In genomic region chr17:83283328-83283727, GRCm38 (mm10) we compare ENCODE assay signal across 15 mouse cellular contexts.
"Had no signal": no experiment of that assay in that cellular context is flagged by ENCODE, and none has a peak within 500 bp of the region (broad histone marks: within the 10 kb centered on the region; RNA-seq: fewer than 3 reads in every experiment).

No protein-coding gene starts in this region.

- H3K4me2 ChIP-seq: neural tube, embryonic 13.5 days; neural tube, embryonic 15.5 days; stomach, embryonic 15.5 days had no signal

- H3K9ac ChIP-seq: neural tube, embryonic 13.5 days; neural tube, embryonic 15.5 days; stomach, embryonic 15.5 days had no signal

- H3K4me3 ChIP-seq: neural tube, embryonic 13.5 days; neural tube, embryonic 15.5 days; stomach, embryonic 15.5 days had no signal

- H3K9me3 ChIP-seq: neural tube, embryonic 13.5 days; neural tube, embryonic 15.5 days; stomach, embryonic 15.5 days had no signal

- H3K36me3 ChIP-seq: neural tube, embryonic 13.5 days; neural tube, embryonic 15.5 days; stomach, embryonic 15.5 days had no signal

- H3K27ac ChIP-seq: neural tube, embryonic 13.5 days; neural tube, embryonic 15.5 days; stomach, embryonic 15.5 days had no signal

- H3K27me3 ChIP-seq: neural tube, embryonic 13.5 days; neural tube, embryonic 15.5 days; stomach, embryonic 15.5 days had no signal

- DNase-seq: retina, postnatal 1 day; right cerebral cortex, adult 18-20 months; right cerebral cortex, postnatal 14 days; right cerebral cortex, postnatal 25 days; right cerebral cortex, postnatal 4 days; spleen, adult 18-20 months; thymus, adult 18-20 months; thymus, adult 2 months; thymus, postnatal 14 days; thymus, postnatal 25 days; thymus, postnatal 36 days; thymus, postnatal 4 days had no signal
